Mouse (Mus musculus): ENCODE results near the gene 2210016L21Rik. TPM values are rescaled to one million over a fixed set of nuclear protein-coding genes. Genes with fewer than 3 reads are reported as not detected.

2210016L21Rik gene
- polyA plus RNA-seq, 1 experiment = 16.6 TPM

GRCm38 (mm10) chr5:114970824-114971227 is 28.9 kb downstream of the 2210016L21Rik start, which contains the start of gene Hnf1a:
Gene Hnf1a, minus strand, starts transcription at chr5:114971094.
- 72% methylated on average over 17 of the region's 17 CpGs for WGBS
- no peak for TF ChIP-seq CTCF (IDR thresholded peaks at IDR 0.05; ENCODE audit: insufficient read depth, low read length)
- no peak for TF ChIP-seq POLR2A (IDR thresholded peaks at IDR 0.05; ENCODE audit: borderline replicate concordance, extremely low read depth, low read depth, low read length)
- Histone ChIP-seq H3K4me1 (ENCODE audit: control insufficient read depth, insufficient read depth, low read length) (no peaks in the 10 kb centered on the region), H3K4me3 (replicated peaks; ENCODE audit: extremely low read depth, low read depth, low read length) (no peak within 1 kb of the TSS)
- DNase-seq = no peak

DNA sequence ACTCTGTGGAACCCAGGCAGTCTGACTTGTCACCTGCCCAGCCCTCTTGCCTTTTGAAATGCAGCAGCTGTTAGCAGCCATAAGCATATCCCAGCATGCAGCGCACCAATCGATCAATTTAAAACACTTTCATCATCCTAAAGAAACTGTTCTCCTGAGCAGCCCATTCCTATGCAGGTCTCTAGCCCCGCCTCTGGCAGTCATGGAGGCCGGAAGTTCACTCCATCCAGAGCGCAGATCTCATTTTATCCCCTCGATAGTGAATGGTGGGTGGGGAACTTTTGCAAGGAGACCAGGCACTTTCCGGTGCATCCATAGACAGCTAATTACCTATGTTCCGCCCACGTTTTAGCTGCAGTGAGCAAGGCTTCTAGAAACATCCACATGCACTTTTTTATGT is 30.2 kb downstream of the 2210016L21Rik start:
- WGBS = 82% methylated on average over 9 of the region's 9 CpGs
- no peak for DNase-seq
- H3K4me1 ChIP-seq (ENCODE audit: control insufficient read depth, insufficient read depth, low read length) = no peaks in the 10 kb centered on the region
- H3K4me3 ChIP-seq (replicated peaks; ENCODE audit: extremely low read depth, low read depth, low read length) = no peak overlapping the region
- TF ChIP-seq POLR2A (IDR thresholded peaks at IDR 0.05; ENCODE audit: borderline replicate concordance, extremely low read depth, low read depth, low read length) (no peak), CTCF (IDR thresholded peaks at IDR 0.05; ENCODE audit: insufficient read depth, low read length) (no peak)

- no peak for DNase-seq
- Histone ChIP-seq H3K4me3 (replicated peaks; ENCODE audit: extremely low read depth, low read depth, low read length) (no peak overlapping the region), H3K4me1 (ENCODE audit: control insufficient read depth, insufficient read depth, low read length) (no peaks in the 10 kb centered on the region)
- TF ChIP-seq CTCF (IDR thresholded peaks at IDR 0.05; ENCODE audit: insufficient read depth, low read length) = no peak
- no peak for TF ChIP-seq POLR2A (IDR thresholded peaks at IDR 0.05; ENCODE audit: borderline replicate concordance, extremely low read depth, low read depth, low read length)
- WGBS = 75% methylated on average over 8 of the region's 8 CpGs
Measured at GRCm38 (mm10) chr5:114973131-114973530, 31.2 kb downstream of the 2210016L21Rik start.

- Histone ChIP-seq H3K4me1 (ENCODE audit: control insufficient read depth, insufficient read depth, low read length) (peaks cover 3% of the 10 kb centered on the region; the same call in 1 of the 2 replicates), H3K4me3 (replicated peaks; ENCODE audit: extremely low read depth, low read depth, low read length) (no peak overlapping the region)
- no peak for DNase-seq
- TF ChIP-seq CTCF (IDR thresholded peaks at IDR 0.05; ENCODE audit: insufficient read depth, low read length) (no peak), POLR2A (IDR thresholded peaks at IDR 0.05; ENCODE audit: borderline replicate concordance, extremely low read depth, low read depth, low read length) (no peak)
Measured at GRCm38 (mm10) chr5:114976935-114977334, 35.0 kb downstream of the 2210016L21Rik start.

GRCm38 (mm10) chr5:114978473-114978872 is 36.5 kb downstream of the 2210016L21Rik start:
- H3K4me3 ChIP-seq (replicated peaks; ENCODE audit: extremely low read depth, low read depth, low read length) = no peak overlapping the region
- peaks cover 3% of the 10 kb centered on the region; the same call in 1 of the 2 replicates for H3K4me1 ChIP-seq (ENCODE audit: control insufficient read depth, insufficient read depth, low read length)
- DNase-seq = no peak
- WGBS = 61% methylated on average over 11 of the region's 11 CpGs
- TF ChIP-seq POLR2A (IDR thresholded peaks at IDR 0.05; ENCODE audit: borderline replicate concordance, extremely low read depth, low read depth, low read length) (no peak), CTCF (IDR thresholded peaks at IDR 0.05; ENCODE audit: insufficient read depth, low read length) (no peak)

DNA sequence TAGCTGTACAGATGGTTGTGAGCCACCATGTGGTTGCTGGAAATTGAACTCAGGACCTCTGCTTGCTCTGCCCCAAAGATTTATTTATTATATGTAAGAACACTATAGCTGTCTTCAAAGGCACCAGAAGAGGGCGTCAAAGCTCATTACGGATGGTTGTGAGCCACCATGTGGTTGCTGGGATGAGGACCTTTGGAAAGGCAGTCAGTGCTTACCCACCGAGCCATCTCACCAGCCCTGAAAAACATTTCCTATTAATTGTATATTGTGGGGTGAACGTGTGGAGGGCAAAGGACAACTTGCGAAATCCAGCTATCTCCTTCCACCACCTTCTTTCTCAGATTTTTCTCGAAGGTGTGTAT is 36.9 kb downstream of the 2210016L21Rik start:
- TF ChIP-seq CTCF (IDR thresholded peaks at IDR 0.05; ENCODE audit: insufficient read depth, low read length) (peak; percentile 34; the same call in 1 of the 2 replicates), POLR2A (IDR thresholded peaks at IDR 0.05; ENCODE audit: borderline replicate concordance, extremely low read depth, low read depth, low read length) (no peak)
- H3K4me1 ChIP-seq (ENCODE audit: control insufficient read depth, insufficient read depth, low read length) = peaks cover 3% of the 10 kb centered on the region; the same call in 1 of the 2 replicates
- 4% methylated on average over 6 of the region's 6 CpGs for WGBS
- H3K4me3 ChIP-seq (replicated peaks; ENCODE audit: extremely low read depth, low read depth, low read length) = no peak overlapping the region
- no peak for DNase-seq

- Histone ChIP-seq H3K4me3 (replicated peaks; ENCODE audit: extremely low read depth, low read depth, low read length) (peak overlapping the region; percentile 69), H3K4me1 (ENCODE audit: control insufficient read depth, insufficient read depth, low read length) (peaks cover 3% of the 10 kb centered on the region; the same call in 1 of the 2 replicates)
- TF ChIP-seq CTCF (IDR thresholded peaks at IDR 0.05; ENCODE audit: insufficient read depth, low read length) (peak; percentile 97), POLR2A (IDR thresholded peaks at IDR 0.05; ENCODE audit: borderline replicate concordance, extremely low read depth, low read depth, low read length) (0 out of 2 replicates have a peak, but pooled peaks have one; percentile 6)
- DNase-seq = peak; percentile 75
- 5% methylated on average over 32 of the region's 32 CpGs for WGBS
Measured at GRCm38 (mm10) chr5:114979250-114980121, 37.5 kb downstream of the 2210016L21Rik start.

DNA sequence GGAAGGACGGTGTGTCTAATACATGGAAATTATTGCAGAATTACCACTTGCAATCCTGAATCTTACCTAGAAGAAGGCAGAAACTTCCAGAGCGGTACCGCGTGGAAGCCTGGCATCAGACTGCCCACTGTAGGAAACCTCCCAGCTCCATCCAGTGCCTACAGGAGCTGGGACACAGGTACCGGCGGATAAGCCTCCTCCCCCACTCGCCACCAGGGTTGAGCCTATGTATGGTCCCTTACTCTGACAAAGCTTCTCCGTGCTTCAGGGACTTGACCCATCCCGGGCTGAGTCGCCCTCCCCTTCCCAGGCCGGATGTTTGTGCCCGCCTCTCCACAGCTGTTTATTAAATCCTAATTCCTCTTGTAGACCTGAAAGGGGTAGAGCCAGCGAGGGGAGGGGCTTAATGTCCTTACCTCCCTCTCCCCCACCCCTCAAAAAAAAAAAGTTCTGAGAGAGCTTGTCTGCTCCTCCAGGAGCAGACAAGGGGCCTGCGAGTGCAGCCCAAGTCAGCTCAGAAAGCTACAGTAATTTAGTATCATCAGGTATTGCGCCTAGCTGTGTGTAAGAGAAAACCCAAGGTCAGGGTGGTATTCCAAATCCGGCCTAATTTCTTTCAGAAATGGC is 38.3 kb downstream of the 2210016L21Rik start:
- 31% methylated on average over 16 of the region's 16 CpGs for WGBS
- H3K4me3 ChIP-seq (replicated peaks; ENCODE audit: extremely low read depth, low read depth, low read length) = peak overlapping the region; percentile 69

DNA sequence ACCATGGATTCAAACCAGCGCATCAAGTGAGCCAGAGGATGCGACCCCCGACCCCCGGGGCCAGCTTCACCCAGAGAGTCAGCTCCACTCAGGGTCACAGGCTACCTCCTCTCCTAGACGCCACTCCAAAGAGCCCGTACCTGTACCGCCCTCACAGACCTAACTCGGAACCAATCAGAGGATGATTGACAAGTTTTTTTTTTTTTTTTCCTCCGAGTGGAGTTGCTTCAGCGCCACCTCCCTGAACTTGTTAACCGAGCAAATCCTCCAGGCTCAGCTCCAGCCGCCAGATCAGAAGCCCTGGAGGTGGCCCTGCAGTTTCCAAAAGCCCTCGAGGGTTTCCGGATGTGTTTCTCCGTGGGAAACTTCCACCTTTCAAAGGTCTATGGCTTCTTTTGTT is 40.0 kb downstream of the 2210016L21Rik start:
- no peak for DNase-seq
- TF ChIP-seq POLR2A (IDR thresholded peaks at IDR 0.05; ENCODE audit: borderline replicate concordance, extremely low read depth, low read depth, low read length) = no peak
- no peak for TF ChIP-seq CTCF (IDR thresholded peaks at IDR 0.05; ENCODE audit: insufficient read depth, low read length)
- Histone ChIP-seq H3K4me1 (ENCODE audit: control insufficient read depth, insufficient read depth, low read length) (peaks cover 3% of the 10 kb centered on the region; the same call in 1 of the 2 replicates), H3K4me3 (replicated peaks; ENCODE audit: extremely low read depth, low read depth, low read length) (no peak overlapping the region)
- WGBS = 68% methylated on average over 15 of the region's 15 CpGs

More for the DNA sequence above, 38.3 kb downstream of the 2210016L21Rik start:
- no peak for TF ChIP-seq CTCF (IDR thresholded peaks at IDR 0.05; ENCODE audit: insufficient read depth, low read length)
- peak; percentile 40; the same call in 1 of the 2 replicates for TF ChIP-seq POLR2A (IDR thresholded peaks at IDR 0.05; ENCODE audit: borderline replicate concordance, extremely low read depth, low read depth, low read length)
- peak; percentile 24 for DNase-seq
- peaks cover 3% of the 10 kb centered on the region; the same call in 1 of the 2 replicates for H3K4me1 ChIP-seq (ENCODE audit: control insufficient read depth, insufficient read depth, low read length)

Measured in lung, adult 2 months (tissue).